Mouse (Mus musculus) ES-Bruce4 (cell line): ENCODE results near the gene Gorab.

Experiments used
- EP300 ChIP-seq: IDR thresholded peaks from 2 replicates; pipeline ENCODE4 v1.6.1; 2011; ENCODE audit warnings: low read depth, low read length; ENCODE audit not compliant: insufficient read depth
- POLR2A ChIP-seq: IDR thresholded peaks from one replicate; pipeline ENCODE4 v1.8.1; 2011; ENCODE audit warnings: low read length; ENCODE audit not compliant: insufficient read depth

DNA sequence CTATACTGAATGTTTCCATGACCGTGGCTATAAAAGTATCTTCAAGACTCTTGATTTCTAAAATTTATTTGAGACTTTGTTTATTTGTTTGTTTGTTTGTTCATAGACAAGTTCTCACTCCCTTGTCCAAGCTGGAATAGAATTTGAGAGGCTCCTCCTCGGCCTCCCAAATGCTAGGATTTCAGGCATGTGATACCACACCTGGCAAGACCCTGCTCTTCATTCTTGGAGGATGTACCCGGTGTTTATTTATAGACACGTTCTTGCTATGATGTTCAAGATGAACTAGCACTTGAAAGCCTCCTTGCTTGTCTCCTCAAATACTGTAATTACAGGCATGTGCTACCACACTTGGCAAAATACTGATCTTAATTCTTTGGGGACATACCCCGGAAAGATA lies 57.9 kb downstream of the Gorab start:
- TF ChIP-seq EP300: no peak
- TF ChIP-seq POLR2A: no peak
